Mouse (Mus musculus): ENCODE measurements around the gene Rgs6. TPM values are rescaled to one million over a fixed set of nuclear protein-coding genes. Genes with fewer than 3 reads are reported as not detected.

The Rgs6 gene
- polyA plus RNA-seq, 2 experiments from 2014 or later = 0.28 TPM; not detected in 1

DNA sequence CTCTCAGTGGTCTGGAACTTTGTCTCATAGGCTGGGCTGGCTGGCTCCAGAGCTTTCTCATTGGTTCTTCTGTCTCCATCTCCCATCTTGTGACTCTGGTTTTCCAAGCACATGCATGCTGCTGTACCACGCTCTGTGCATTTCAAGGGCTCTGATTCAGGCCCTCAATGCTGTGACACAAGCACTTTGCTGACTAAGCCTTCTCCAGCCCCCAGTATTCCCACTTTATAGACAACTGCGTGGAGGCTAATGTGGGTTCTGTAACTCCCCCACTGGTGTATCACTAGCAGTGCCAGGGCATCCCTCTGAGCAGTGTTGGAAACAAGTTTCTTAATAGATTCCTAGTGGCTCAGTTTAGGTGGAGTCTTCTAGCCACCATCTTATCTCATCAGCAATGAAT is 174.0 kb downstream of the Rgs6 start:
- ATAC-seq = no peak

- no peak for ATAC-seq
These were observed 180.6 kb downstream of the Rgs6 start for GRCm38 (mm10) chr12:82768726-82769125.

GRCm38 (mm10) chr12:82772215-82772614 is 184.1 kb downstream of the Rgs6 start:
- ATAC-seq = no peak

DNA sequence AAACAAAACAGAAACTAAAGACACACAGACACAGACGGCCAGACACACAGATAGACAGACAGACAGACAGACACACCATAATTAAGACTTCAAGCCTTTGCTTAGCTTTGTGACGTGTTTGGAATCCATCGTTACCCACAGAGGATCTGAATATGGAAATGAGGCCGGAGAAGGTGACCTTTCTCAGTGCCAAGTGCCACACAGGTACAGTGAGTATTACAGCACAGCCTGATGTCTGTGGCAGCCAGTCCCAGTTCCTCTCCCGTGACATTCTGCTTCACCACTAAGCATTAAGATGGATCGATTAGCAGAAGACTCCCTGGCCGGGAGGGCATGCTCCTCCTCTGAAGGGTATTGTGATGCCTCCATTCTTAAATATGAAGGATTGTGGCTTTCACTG is 186.5 kb downstream of the Rgs6 start:
- no peak for ATAC-seq

- no peak for ATAC-seq
These were observed 188.6 kb downstream of the Rgs6 start for GRCm38 (mm10) chr12:82776686-82777085.

GRCm38 (mm10) chr12:82780936-82781335 is 192.8 kb downstream of the Rgs6 start:
- ATAC-seq = no peak

- ATAC-seq = no peak
These were observed 193.3 kb downstream of the Rgs6 start for GRCm38 (mm10) chr12:82781414-82781813.

GRCm38 (mm10) chr12:82792122-82792521 is 204.0 kb downstream of the Rgs6 start:
- ATAC-seq = no peak

GRCm38 (mm10) chr12:82799892-82800291 is 211.8 kb downstream of the Rgs6 start:
- no peak for ATAC-seq

- ATAC-seq = no peak
These were observed 213.6 kb downstream of the Rgs6 start for GRCm38 (mm10) chr12:82801736-82802135.

- ATAC-seq = no peak
These were observed 214.6 kb downstream of the Rgs6 start for GRCm38 (mm10) chr12:82802711-82803110.

DNA sequence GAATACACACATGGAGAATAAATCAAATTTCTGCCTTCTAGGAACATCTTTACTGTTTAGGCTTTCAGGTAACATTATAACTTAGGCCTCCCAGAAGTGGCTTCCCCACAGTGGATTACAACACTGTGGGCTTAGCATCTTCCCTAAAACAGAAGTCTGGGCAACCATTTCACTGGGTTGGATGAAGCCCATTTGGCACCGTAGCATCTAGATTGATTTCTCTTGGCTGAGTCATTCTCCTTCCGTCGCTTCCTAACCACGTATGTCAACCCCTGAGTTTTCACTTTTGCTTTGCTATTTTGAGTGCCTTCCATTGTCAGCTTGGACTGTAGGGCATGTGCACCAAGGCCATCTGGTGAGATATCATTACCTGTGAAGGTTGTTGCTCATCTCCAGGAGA is 217.1 kb downstream of the Rgs6 start:
- ATAC-seq = no peak

DNA sequence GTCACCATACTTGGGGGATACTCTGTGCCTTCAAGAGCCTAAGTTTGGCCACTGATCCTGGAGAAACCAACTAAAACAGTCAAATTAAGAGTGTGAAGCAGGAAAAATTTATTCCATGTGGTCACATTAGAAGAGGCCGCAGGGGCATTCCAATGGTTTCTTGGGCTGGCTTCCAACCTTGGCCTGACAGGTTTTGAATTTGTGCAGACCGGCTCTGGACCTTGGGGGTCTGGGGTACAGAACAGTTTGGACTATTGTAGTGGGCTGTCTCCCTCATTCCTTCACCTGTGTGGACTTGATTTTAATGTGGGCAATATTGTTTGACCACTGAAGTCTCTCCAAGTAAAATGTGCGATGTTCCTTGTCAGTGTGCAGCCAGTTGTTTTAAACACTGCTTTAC is 222.5 kb downstream of the Rgs6 start:
- no peak for ATAC-seq

- no peak for ATAC-seq
These were observed 227.9 kb downstream of the Rgs6 start for GRCm38 (mm10) chr12:82815982-82816381.

DNA sequence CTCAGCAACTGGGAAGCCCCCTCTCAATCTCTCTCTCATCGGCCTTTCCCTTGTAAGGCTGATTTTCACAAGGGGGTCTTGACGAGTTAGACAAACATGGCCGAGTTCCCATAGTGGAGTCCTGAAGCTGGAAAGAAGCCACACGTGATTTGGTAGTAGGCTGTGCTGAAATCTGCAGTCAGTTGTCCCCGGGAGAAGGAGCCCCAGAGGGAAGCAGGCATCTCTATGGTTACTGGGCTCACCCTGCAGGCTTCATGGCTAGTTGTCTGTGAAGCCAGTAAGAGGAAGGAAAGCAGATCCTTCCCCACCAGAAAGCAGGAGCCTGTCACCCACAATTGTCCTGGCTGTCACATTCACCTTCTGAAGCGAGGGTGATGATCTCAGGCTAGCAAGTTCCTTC is 231.2 kb downstream of the Rgs6 start:
- ATAC-seq = no peak

- ATAC-seq = no peak
These were observed 231.9 kb downstream of the Rgs6 start for GRCm38 (mm10) chr12:82819991-82820390.

- ATAC-seq = no peak
These were observed 234.9 kb downstream of the Rgs6 start for GRCm38 (mm10) chr12:82822821-82823620.

DNA sequence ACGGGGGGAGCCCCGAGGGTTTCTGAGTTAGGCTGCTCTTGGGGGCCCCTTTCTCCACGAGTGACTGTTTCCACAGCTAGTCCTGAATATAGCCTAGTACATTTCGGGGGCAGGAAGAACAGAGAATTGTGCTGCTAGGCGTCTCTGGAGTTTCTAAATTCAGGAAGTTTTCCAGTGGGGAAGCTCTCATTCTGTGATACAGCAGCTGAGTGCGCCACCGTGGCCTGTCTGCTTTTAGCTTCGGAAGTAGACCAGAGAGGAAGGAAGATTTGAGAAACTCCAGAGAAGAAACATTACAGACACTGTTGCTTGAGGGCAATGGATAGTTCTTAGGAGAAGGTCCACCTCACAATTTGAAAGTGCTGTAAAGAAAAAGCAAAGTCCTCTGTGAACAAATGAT is 242.2 kb downstream of the Rgs6 start:
- ATAC-seq = no peak

DNA sequence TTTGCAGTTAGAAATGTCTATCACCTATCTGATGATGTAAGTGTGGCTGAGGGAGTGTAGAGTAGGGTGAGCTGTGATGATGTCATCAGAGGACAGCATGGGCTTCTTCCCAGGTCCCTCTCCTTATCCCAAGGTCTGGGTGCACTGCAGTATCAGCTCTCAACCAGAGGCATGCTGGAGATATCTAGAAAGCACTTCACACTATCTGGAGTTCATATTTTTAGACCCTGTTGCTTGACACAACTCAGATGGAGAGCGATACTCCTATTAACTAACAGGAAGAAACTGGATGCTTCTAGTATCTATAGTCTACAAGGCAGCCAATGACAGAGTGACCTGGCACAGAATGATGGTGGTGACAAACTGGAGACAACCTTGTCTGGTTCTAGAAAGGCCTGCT is 250.5 kb downstream of the Rgs6 start:
- no peak for ATAC-seq

GRCm38 (mm10) chr12:82841566-82841965 is 253.5 kb downstream of the Rgs6 start:
- no peak for ATAC-seq

GRCm38 (mm10) chr12:82848304-82848872 is 260.3 kb downstream of the Rgs6 start:
- ATAC-seq = no peak

GRCm38 (mm10) chr12:82854902-82855301 is 266.8 kb downstream of the Rgs6 start:
- ATAC-seq = no peak

GRCm38 (mm10) chr12:82855333-82856107 is 267.4 kb downstream of the Rgs6 start:
- ATAC-seq = no peak

DNA sequence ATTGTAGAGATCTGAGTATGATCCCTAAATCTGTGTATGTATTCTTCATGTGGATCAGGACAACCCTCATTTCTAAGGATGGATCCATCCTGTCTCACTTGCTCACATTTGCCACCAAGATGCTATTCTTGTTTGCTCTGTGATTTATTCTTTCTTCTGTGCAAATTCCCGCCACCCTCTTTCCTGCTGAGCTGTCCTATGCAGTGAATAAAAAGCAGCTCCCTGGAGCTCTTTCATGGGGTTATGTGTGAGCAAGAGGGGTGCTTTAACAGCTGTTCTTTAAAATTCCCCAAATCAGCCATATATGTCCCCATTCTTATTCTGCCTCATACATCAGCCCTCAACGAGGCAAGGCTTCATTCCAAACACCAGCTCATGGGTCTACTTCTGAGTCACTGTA is 277.6 kb downstream of the Rgs6 start:
- no peak for ATAC-seq
